Mouse (Mus musculus) granulocyte monocyte progenitor cell, adult 5-6 weeks (primary cell): ENCODE measurements around the gene Zbtb4. TPM values are rescaled to one million over a fixed set of nuclear protein-coding genes. Genes with fewer than 3 reads are reported as not detected.
"Not testable (repeated sequence)": the region's sequence is repeated elsewhere in the genome, so short reads cannot be mapped to it uniquely, and the experiment has no call there.

Experiments
- ATAC-seq: replicated peaks from 2 replicates; pipeline ENCODE4 v1.8.0; 2016; ENCODE audit warnings: mild to moderate bottlenecking, moderate TSS enrichment, inconsistent platforms; ENCODE audit not compliant: poor library complexity, severe bottlenecking
- total RNA-seq, 2 experiments: library from RNA; stranded (forward) in 1 of 2; stranded (reverse) in 1 of 2; fragments of 200-712, 200-1000 nt in 1 of 2; fragments of >200 nt in 1 of 2; fragmentation: Nextera tagmentation in 1 of 2; gene quantifications; 2 replicates each; pipeline ENCODE4 v1.2.3; 2014 to 2017

Zbtb4 gene
- total RNA-seq (2014; fragmentation: Nextera tagmentation) (1.8 and 2.1 TPM in 2 replicates), total RNA-seq (2017) (0.26 and 0.43 TPM in 2 replicates)

DNA sequence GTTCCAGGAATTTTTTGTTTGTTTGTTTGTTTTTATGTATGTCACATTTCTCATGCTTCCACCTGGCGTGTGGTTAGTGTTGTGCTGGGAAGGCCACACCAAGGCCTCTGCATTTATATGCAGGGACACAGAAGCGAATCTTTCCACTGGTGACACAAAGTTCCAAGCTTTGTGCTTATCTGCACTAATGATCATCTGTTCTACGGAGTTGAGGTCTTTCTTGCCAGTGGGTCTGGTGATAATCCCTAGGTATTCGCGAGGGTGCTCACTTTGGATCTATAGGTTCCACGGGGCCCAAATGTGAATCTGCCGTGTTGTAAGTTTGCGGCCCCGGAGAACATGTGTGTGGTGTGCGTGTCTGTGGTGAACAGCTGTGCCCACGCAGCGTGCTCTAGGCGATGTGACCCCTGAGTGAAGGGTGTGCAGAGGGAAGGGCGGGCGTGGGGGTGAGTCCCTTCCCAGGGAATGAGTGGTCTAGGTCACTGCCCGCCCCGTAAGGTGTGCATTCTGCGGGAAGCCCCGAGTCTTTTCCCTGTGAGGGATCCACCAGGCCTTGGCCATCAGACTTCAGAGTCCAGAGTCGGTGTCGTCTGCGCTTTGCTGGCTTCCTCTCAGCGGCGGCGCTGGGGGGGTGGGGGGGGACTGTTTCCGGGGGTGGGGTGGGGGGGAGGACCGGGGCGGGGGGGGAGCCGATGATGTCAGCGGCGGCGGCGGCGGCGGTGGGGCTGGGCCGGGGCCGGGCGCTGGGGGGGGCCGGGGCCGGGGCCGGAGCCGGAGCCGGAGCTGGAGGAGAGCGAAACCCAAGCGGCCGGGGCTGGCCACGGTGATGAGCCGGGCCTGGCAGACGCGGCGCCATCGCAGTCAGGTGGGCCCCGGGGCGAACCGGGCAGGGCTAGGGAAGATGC lies at the start of gene Zbtb4:
Gene Zbtb4 (plus strand): TSS at position 692 of the 905 bp plus-strand sequence.
- peak; percentile 40; the same call in 1 of the 2 replicates for ATAC-seq

DNA sequence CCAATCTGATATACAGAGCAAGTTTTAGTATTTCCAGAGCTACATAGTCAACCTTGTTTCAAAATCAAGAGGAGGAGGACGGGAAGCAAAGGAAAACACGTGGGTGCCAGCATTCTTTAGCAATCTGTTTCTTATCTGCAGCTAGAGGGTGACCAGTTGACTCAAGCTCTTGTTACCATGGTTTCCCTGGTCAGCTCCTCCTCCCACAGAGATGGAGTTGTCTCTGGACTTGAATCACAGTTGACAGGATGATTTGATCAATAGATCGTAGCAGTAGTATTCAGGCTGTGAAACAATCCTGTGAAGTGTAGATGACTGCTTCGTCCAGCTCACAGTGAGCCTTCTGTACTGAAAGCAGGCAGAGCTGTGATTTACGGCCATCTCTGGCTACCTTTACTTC lies 49.8 kb upstream of the Zbtb4 start:
- ATAC-seq = no peak

DNA sequence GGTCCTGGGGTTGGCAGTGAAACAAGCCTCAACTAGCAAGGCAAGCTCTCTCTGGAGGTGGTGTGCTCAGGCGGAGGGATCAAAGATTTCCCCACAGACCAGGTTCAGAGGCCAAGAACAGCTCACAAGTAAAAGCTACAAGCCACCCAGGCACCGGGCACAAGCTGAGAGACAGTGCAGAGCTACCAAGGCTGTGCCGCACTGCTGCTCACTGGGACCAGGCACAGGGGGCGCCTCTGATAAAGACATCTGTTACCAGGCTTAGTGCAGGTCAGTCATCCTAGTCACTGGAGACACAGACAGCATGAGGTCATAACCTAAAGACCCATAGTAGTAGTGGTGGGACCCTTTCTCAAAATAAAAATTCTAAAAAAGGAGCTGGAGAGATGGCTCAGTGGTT lies 48.8 kb upstream of the Zbtb4 start:
- no peak for ATAC-seq

DNA sequence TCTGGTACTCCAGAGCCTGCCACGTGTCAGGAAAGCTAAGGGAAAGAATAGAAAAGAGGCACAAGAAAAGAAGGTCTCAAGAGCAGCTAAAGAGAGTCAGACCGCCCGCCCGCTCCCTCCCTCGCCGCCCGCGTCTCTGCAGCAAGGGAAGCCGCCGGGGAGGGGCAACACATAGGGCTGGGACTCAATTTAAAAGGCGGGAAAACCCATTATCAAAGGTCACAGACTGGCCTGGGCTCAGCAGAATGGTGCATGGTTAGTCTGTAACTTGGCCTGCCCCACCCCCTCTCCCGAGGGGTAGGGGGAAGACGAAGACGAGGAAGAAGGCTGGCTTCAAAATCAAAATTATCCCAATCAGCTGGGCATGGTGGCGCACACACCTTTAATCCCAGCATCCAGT lies 47.1 kb upstream of the Zbtb4 start:
- ATAC-seq = no peak

DNA sequence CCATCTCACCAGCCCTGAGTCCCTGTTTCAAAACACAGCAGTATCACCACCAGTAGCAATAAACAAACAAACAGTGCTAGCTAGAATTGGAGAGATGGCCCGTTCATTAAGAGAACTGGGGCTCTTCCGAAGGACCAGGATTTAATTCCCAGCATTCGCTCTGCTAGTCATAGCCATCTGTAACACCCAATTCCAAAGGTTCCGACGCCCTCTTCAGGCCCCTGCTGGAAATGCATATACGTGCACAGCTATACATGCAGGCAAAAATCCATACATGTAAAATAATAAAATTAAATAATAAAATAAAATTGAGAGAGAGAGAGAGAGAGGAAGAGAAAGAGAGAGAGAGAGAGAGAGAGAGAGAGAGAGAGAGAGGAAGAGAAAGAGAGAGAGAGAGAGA lies 46.3 kb upstream of the Zbtb4 start:
- ATAC-seq = no peak

DNA sequence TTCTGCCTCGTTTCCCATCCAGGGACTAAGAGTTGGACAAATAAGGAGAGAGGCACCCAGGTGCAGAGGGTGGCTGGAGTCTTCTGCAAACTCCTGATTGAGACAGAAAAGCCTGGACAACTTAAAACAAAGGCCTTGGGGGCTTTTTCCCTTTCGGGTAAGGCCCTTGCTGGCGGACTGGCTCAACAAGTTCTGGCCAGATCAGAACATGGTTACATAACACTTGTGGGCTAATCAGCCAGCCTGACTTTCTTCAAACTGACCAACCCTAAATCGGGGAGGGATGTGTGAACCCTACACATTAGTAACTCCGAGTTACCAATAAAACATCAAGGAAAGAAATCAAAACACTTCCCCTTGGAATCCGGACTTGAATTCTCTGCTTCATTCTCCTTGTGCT lies 44.9 kb upstream of the Zbtb4 start:
- ATAC-seq = no peak

DNA sequence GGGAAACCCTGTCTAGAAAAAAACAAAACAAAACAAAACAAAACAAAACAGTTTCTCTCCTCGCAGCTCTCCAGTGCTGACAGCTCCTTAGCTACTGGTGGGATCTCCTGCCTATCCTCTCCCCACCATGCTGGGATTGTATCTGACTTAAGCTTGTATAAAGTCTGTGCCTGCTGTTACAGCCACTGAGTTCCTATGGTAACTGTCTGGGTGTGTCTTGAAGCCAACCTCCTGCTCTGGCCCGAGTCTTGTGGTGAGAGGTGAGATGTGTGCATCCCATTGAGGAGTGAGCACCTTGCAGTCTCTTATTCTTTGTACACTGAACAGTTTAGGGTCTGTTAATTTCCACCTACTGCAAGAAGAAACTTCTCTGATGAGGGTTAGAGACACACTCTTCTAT lies 42.6 kb upstream of the Zbtb4 start:
- ATAC-seq = no peak

DNA sequence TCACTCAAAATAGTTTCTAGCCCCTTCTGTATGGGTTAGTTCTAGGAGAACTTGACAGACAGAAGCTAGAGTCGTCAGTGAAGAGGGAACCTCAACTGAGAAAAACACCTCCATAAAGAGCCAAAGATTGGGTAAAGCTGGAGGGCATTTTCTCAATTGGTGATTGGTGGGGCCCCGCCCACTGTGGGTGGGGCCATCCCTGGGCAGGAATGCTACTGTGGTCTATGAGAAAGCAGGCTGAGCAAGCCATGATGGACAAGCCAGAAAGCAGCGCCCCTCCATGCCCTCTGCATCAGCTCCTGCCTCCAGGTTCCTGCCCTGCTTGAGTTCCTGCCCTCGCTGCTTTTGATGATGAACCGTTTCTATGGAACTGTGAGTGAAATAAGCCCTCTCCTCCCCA lies 39.8 kb upstream of the Zbtb4 start:
- ATAC-seq = no peak

DNA sequence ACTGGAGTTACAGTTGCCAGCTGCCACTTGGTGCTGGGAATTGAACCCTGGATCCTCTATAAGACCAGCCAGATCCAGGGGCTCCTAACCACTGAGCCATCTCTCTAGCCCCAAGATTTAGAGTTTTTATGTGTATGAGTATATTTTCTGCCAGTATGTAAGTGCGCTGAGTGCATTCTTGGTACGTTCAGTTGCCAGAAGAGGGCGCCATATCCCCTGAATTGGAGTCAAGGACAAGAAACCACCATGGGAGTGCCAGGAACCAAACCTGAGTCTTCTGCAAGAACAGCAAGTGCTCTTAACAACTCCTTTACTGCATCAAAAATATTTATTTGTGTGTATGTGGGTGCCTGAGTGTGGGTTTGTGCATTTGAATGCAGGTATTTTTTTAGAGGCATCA lies 36.6 kb upstream of the Zbtb4 start:
- ATAC-seq = peak; percentile 61

DNA sequence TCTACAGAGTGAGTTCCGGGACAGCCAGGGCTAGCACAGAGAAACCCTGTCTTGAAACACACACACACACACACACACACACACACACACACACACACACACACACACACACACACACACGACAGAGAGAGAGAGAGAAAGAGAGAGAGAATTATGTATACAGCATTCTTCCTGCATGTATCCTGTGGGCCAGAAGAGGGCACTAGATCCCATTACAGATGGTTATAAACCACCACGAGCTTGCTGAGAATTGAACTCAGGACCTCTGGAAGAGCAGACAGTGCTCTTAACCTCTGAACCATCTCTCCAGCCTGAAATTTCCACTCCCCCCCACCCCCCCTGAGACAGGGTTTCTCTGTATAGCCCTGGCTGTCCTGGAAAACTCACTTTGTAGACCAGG lies 34.3 kb upstream of the Zbtb4 start:
- ATAC-seq = not testable (repeated sequence)

DNA sequence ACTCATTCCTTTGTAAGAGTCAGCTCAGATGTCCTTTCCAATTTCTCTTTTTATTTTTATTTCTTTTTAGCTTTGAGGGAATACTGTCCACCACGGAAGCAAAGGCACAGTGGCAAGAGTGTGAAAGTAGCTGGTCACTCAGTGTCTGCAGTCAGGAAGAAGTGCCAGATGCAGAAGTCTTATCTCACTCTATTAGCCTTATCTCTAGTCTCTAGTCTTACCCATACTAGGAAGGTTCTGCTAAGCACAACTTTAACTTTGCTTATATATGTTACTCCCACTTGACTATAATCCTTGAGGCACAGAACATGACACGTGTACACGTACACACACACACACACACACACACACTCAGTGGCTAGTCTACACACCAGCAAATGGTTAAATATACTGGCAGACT lies 14.1 kb upstream of the Zbtb4 start:
- no peak for ATAC-seq

DNA sequence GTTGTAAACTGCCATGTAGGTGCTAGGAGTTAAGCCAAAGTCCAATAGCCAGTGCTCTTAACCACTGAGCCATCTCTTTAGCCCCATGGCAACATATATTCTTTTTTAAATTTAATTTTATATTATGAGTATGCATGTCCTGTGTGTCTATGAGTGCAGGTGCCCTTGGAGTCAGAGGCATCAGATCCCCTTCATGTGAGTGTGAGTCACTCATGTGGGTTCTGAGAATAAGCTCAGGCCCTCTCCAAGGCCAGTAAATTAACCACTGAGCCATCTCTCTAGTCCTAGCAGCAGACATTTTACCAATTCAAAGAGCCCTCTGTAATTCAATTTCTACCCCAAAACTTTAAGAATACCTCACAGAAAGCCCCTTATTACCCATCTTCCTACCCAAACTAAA lies 13.0 kb upstream of the Zbtb4 start:
- ATAC-seq = no peak

DNA sequence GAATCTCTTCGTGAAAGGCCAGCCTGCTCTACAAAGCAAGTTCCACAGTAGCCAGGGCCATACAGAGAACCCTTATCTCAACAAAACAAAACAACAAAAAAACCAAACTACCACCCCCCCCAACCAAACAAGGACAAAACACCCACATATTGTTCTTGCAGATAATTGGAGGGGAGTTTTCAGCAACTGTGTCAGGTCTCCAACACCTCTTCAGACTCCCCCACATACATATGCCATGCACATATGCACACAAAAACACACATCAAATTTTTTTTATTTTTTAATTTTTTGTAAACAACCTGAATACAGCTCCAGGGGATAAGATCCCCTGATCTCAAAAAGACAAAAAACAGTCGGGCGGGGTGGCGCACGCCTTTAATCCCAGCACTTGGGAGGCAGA lies 11.5 kb upstream of the Zbtb4 start:
- ATAC-seq = no peak

DNA sequence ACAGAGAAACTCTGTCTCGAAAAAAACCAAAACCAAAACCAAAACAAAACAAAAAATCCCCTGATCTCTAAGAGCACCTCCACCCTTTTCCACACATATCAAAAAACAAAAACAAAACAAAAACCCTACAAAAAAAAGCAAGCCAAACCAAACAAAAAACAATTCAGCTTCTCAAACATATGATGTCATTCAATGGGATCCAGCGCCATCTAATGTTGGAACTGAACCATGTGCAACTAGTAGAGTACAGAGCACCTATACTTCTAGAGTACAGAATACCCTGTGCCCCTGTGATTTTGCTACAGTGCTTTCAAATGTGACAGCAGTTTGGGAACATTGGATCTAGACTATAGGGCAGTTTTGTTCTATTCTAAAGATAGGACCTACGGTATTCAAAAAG lies 11.0 kb upstream of the Zbtb4 start:
- no peak for ATAC-seq

DNA sequence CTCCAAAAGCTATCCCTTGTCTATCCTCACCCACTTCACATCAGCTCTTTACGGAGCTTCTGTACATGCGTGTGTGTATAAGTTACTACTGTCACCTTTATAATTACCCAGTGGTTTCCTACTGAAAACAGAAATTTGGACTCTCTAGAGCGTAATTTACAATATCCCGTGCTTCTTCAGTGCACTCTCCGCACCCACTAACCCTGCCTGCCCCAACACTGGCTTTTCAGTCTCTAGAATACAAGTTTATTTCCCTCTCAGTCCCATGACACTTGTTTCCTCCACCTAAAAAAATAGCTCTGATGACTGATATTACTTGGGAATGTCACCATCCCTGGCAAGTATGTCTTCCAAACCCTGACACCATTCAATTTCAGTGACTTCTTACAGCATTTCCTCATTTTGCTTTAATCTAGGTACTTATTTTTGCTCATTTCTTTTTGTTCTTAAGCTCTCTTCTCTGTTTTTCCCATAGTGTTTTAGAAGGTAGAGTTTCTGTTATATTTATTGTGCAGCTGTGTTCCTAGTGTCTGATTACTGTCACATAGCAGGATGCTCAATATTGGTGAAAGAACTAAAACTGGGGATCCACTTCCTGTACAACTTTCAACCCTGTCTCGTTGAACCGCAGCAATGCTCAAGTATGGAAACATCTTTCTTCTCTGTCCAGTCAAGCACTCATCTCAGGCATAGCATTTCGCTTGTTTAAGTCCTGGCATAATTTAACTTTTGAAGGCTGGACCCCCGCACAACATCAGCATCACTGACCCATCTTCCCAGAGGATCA lies 8.2 kb upstream of the Zbtb4 start:
- no peak; the same call in 1 of the 2 replicates for ATAC-seq

DNA sequence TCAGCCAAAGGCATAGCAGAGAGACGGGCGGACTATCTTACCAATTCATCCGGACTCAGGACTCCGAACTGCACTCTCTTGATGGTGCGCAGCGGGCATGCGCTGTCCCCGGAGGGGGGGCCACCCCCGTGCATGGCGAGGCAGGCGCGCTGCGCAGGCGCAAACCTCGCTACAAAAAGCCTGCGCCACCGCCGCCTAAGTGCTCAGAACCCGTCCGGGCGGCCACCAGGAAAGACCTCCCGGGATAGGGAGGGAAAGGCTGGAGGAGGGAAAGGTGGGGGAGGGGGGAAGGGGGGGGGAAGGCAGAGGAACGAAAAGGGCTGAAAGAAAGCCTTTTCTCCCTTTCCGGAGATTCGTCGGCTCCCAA lies 7.6 kb upstream of the Zbtb4 start:
- ATAC-seq = peak; percentile 61

DNA sequence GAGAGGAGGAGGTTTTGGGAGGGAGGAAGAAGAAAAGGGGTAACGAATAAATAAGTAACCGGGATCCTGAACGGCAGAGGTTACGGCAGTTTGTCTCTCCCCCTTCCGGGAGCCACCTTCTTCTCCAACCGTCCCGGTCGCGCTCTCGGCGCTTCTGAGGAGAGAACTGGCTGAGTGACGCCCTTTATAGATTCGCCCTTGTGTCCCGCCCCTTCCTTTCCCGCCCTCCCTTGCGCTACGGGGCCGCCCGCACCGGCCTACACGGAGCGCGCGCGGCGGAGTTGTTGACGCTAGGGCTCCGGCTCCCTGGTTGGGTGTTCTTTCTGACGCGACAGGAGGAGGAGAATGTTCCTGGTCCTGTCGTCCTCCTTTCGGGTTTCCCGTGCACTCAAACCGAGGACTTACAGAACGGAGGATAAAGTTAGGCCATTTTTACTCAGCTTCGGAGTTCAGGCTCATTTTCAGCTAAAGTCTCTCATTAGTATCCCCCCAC lies 7.2 kb upstream of the Zbtb4 start, which contains the start of gene Polr2a:
Gene Polr2a (minus strand): TSS at position 160 of the 493 bp plus-strand sequence.
- peak; percentile 75 for ATAC-seq

DNA sequence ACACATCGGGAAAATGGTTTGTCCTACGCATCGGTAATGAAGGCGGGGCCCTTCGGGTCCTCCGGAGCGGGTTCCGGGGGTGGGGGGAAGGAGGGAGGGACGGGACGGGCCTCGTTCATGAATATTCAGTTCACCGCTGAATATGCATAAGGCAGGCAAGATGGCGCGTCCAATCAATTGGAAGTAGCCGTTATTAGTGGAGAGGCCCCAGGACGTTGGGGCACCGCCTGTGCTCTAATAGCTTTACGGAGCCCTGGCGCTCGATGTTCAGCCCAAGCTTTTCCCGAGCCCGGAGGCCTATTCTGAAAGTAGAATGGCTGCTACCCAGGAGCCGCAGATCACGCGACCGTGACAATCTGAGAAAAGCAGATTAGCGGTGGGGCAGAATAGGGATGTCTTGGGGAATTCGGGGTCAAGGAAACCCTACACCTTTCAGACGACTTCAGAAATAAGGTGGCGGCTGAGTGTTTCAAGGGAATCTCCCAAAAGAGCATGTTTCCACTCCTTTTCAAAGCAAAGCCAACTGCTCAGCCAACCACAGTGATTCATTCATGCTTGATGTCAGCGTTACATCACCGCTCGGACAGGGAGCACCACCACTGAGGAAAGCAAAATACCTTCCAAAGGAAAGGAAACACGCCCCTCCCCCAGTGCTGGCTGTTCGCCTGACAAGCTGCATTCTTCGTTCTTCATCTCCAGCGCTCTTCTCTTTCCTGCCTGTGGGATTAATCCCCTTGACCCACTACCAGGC lies 6.6 kb upstream of the Zbtb4 start:
- peak; percentile 59 for ATAC-seq

DNA sequence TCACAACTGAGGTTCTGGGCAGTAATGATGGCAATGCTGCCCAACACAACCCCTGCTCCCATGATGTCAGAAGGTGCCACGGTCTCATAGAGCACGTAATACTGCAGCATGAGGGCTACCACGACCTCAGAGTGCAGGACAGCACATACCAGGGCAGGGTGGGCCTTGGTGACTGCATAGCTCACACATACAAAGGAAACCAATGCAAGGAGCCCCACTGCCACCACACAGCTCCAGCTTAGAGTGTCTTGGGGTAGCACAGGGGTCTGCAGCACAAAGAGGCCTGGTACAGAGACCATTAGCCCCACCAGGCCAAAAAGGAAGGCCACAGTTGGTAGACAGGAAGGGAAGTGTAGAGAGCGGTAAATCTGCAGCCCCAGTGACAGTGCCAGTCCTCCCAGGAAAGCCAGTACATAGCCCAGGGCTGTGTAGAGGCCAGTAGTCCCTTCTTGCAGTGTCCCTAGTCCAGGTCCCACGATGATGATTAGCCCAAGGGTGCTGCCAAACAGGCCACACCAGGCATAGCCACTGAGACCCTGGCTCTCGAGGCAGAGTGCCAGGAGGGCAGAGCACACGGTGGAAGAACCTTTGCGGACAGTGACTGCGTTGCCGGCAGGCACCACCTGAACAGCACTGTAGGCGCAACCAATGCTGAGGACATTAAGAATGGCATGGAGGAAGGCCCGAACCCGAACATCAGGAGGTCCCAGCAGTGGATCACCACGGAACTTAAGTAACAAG lies 5.4 kb upstream of the Zbtb4 start:
- no peak for ATAC-seq

DNA sequence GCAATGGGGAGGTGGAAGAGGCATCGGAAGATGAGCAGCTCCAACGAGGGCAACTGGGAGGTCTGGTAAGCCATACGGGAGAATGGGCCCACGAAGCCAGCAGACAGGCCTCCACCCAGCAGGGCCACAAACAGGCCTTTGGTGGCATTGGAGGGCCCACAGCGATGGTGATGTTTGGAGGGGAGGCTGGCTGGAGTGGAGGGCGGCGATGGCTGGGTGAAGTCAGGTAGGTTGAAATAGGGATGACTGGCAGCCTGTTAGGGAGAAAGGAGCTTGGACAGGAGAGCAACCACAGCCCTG lies 4.9 kb upstream of the Zbtb4 start:
- no peak for ATAC-seq
